Mouse (Mus musculus) neural tube, embryonic 13.5 days (tissue): ENCODE results near the gene Pak7. TPM values are rescaled to one million over a fixed set of nuclear protein-coding genes. Genes with fewer than 3 reads are reported as not detected.

Source experiments
- ATAC-seq: fragments of 200-750 bp; cut with Nextera tagmentation; 2 replicates; pipeline ENCODE4 v1.8.0; 2017; ENCODE audit warnings: low read depth, mild to moderate bottlenecking, moderate TSS enrichment, moderate library complexity
- H3K27ac ChIP-seq: fragments of 300-500 bp; sonication (generic); replicated peaks from 2 replicates; pipeline ENCODE4 v1.5.1; 2015; ENCODE audit warnings: moderate library complexity, mild to moderate bottlenecking, inconsistent platforms
- H3K27me3 ChIP-seq: fragments of 300-500 bp; sonication (generic); 2 replicates; pipeline ENCODE4 v1.6.1; 2015; ENCODE audit warnings: mild to moderate bottlenecking, inconsistent platforms
- H3K36me3 ChIP-seq: fragments of 300-500 bp; sonication (generic); 2 replicates; pipeline ENCODE4 v1.6.1; 2015; ENCODE audit warnings: mild to moderate bottlenecking, inconsistent platforms
- H3K4me1 ChIP-seq: fragments of 300-500 bp; sonication (generic); replicated peaks from 2 replicates; pipeline ENCODE4 v1.6.1; 2015; ENCODE audit warnings: inconsistent platforms
- H3K4me2 ChIP-seq: fragments of 300-500 bp; sonication (generic); 2 replicates; pipeline ENCODE4 v1.6.1; 2015; ENCODE audit warnings: inconsistent platforms, mild to moderate bottlenecking, moderate library complexity
- H3K4me3 ChIP-seq: fragments of 300-500 bp; sonication (generic); 2 replicates; pipeline ENCODE4 v1.5.1; 2015; ENCODE audit warnings: mild to moderate bottlenecking, inconsistent platforms
- H3K9ac ChIP-seq: fragments of 300-500 bp; sonication (generic); 2 replicates; pipeline ENCODE4 v1.6.1; 2015; ENCODE audit warnings: moderate library complexity, mild to moderate bottlenecking, inconsistent platforms
- H3K9me3 ChIP-seq: fragments of 300-500 bp; sonication (generic); 2 replicates; pipeline ENCODE4 v1.6.1; 2016; ENCODE audit warnings: inconsistent platforms
- WGBS: fragments of 180-500 bp; shearing (Covaris S2); methylation state at CpG from one replicate; pipeline ENCODE4 v1.1.7; 2015; 5-methylcytosine and 5-hydroxymethylcytosine counted together
- polyA plus RNA-seq: library from polyadenylated mRNA; unstranded; fragments of >200 nt; fragmentation: Nextera tagmentation; extraction: Ambion mirVana; gene quantifications from 2 replicates; pipeline ENCODE4 v1.2.1, GENCODE M21; 2015

The Pak7 gene
- polyA plus RNA-seq, 1 experiment from 2014 or later: 30.9 TPM

- H3K36me3 ChIP-seq: no peaks in the 10 kb centered on the region
- no peak overlapping the region for H3K27ac ChIP-seq
- 3% methylated on average over 6 of the region's 6 CpGs for WGBS
- H3K4me1 ChIP-seq: peaks cover 5% of the 10 kb centered on the region
- peak; percentile 94 for ATAC-seq
- no peaks in the 10 kb centered on the region for H3K9me3 ChIP-seq
- H3K4me3 ChIP-seq: no peak overlapping the region
- 0 out of 2 replicates have a peak, but pooled peaks cover 3% of the 10 kb centered on the region for H3K27me3 ChIP-seq
- H3K9ac ChIP-seq: no peak overlapping the region
- 0 out of 2 replicates have a peak overlapping the region, but pooled peaks have one; percentile 33 for H3K4me2 ChIP-seq
Observed at GRCm38 (mm10) chr2:136148999-136149398, 238.8 kb downstream of the Pak7 start.

GRCm38 (mm10) chr2:136140807-136141206 lies 247.0 kb downstream of the Pak7 start:
- Histone ChIP-seq H3K36me3 (no peaks in the 10 kb centered on the region), H3K27me3 (no peaks in the 10 kb centered on the region), H3K4me2 (no peak overlapping the region), H3K4me3 (no peak overlapping the region), H3K27ac (no peak overlapping the region), H3K9ac (no peak overlapping the region), H3K4me1 (peaks cover 14% of the 10 kb centered on the region; the same call in 1 of the 2 replicates), H3K9me3 (no peaks in the 10 kb centered on the region)
- no peak for ATAC-seq
- WGBS: 63% methylated on average over 2 of the region's 2 CpGs

- Histone ChIP-seq H3K4me3 (no peak overlapping the region), H3K4me1 (peaks cover 14% of the 10 kb centered on the region; the same call in 1 of the 2 replicates), H3K36me3 (no peaks in the 10 kb centered on the region), H3K27ac (peak overlapping the region; percentile 63; the same call in 1 of the 2 replicates), H3K4me2 (no peak overlapping the region), H3K9ac (no peak overlapping the region), H3K27me3 (no peaks in the 10 kb centered on the region), H3K9me3 (no peaks in the 10 kb centered on the region)
- WGBS: 61% methylated on average over 4 of the region's 4 CpGs
- ATAC-seq: peak; percentile 71
Observed at GRCm38 (mm10) chr2:136139159-136140069, 248.4 kb downstream of the Pak7 start.

- ATAC-seq: no peak
- no peaks in the 10 kb centered on the region for H3K27me3 ChIP-seq
- H3K36me3 ChIP-seq: no peaks in the 10 kb centered on the region
- H3K4me2 ChIP-seq: no peak overlapping the region
- H3K4me1 ChIP-seq: peaks cover 14% of the 10 kb centered on the region; the same call in 1 of the 2 replicates
- H3K9ac ChIP-seq: no peak overlapping the region
- no peaks in the 10 kb centered on the region for H3K9me3 ChIP-seq
- H3K4me3 ChIP-seq: no peak overlapping the region
- peak overlapping the region; percentile 63; the same call in 1 of the 2 replicates for H3K27ac ChIP-seq
Observed at GRCm38 (mm10) chr2:136138451-136138850, 249.3 kb downstream of the Pak7 start.

GRCm38 (mm10) chr2:136121867-136122266 lies 265.9 kb downstream of the Pak7 start:
- Histone ChIP-seq H3K9me3 (no peaks in the 10 kb centered on the region), H3K4me2 (peak overlapping the region; percentile 26), H3K27ac (peak overlapping the region; percentile 83), H3K9ac (no peak overlapping the region; the same call in 1 of the 2 replicates), H3K36me3 (no peaks in the 10 kb centered on the region), H3K4me1 (peaks cover 16% of the 10 kb centered on the region), H3K27me3 (no peaks in the 10 kb centered on the region), H3K4me3 (no peak overlapping the region)
- 1% methylated on average over 6 of the region's 6 CpGs for WGBS
- ATAC-seq: peak; percentile 87

GRCm38 (mm10) chr2:136118006-136118405 lies 269.8 kb downstream of the Pak7 start:
- no peaks in the 10 kb centered on the region for H3K27me3 ChIP-seq
- H3K4me1 ChIP-seq: peaks cover 27% of the 10 kb centered on the region
- ATAC-seq: no peak
- no peak overlapping the region for H3K4me2 ChIP-seq
- H3K36me3 ChIP-seq: no peaks in the 10 kb centered on the region
- no peak overlapping the region for H3K9ac ChIP-seq
- H3K4me3 ChIP-seq: no peak overlapping the region
- no peak overlapping the region for H3K27ac ChIP-seq
- no peaks in the 10 kb centered on the region for H3K9me3 ChIP-seq
- WGBS: 79% methylated on average over 2 of the region's 2 CpGs

GRCm38 (mm10) chr2:136113374-136113773 lies 274.4 kb downstream of the Pak7 start:
- peak overlapping the region; percentile 74 for H3K27ac ChIP-seq
- peaks cover 4% of the 10 kb centered on the region; the same call in 1 of the 2 replicates for H3K27me3 ChIP-seq
- H3K9ac ChIP-seq: no peak overlapping the region
- no peaks in the 10 kb centered on the region for H3K36me3 ChIP-seq
- no peak overlapping the region for H3K4me2 ChIP-seq
- ATAC-seq: no peak
- no peak overlapping the region for H3K4me3 ChIP-seq
- no peaks in the 10 kb centered on the region for H3K9me3 ChIP-seq
- H3K4me1 ChIP-seq: peaks cover 43% of the 10 kb centered on the region
- WGBS: 60% methylated on average over 6 of the region's 6 CpGs

GRCm38 (mm10) chr2:136109038-136109363 lies 278.8 kb downstream of the Pak7 start:
- Histone ChIP-seq H3K9ac (peak overlapping the region; percentile 66), H3K4me3 (peak overlapping the region; percentile 1; the same call in 1 of the 2 replicates), H3K36me3 (no peaks in the 10 kb centered on the region), H3K27me3 (peaks cover 4% of the 10 kb centered on the region; the same call in 1 of the 2 replicates), H3K4me1 (peaks cover 61% of the 10 kb centered on the region), H3K4me2 (peak overlapping the region; percentile 33), H3K9me3 (no peaks in the 10 kb centered on the region), H3K27ac (peak overlapping the region; percentile 97)
- 0% methylated on average over 2 of the region's 2 CpGs for WGBS
- ATAC-seq: peak; percentile 10; the same call in 1 of the 2 replicates

GRCm38 (mm10) chr2:136108124-136109037 lies 279.4 kb downstream of the Pak7 start:
- peak; percentile 95 for ATAC-seq
- H3K9ac ChIP-seq: peak overlapping the region; percentile 66
- peaks cover 56% of the 10 kb centered on the region for H3K4me1 ChIP-seq
- peak overlapping the region; percentile 97 for H3K27ac ChIP-seq
- peak overlapping the region; percentile 1; the same call in 1 of the 2 replicates for H3K4me3 ChIP-seq
- no peaks in the 10 kb centered on the region for H3K36me3 ChIP-seq
- H3K27me3 ChIP-seq: peaks cover 4% of the 10 kb centered on the region; the same call in 1 of the 2 replicates
- H3K9me3 ChIP-seq: no peaks in the 10 kb centered on the region
- 6% methylated on average over 6 of the region's 6 CpGs for WGBS
- H3K4me2 ChIP-seq: peak overlapping the region; percentile 33

GRCm38 (mm10) chr2:136107597-136107996 lies 280.2 kb downstream of the Pak7 start:
- Histone ChIP-seq H3K36me3 (no peaks in the 10 kb centered on the region), H3K27ac (peak overlapping the region; percentile 97), H3K9me3 (no peaks in the 10 kb centered on the region), H3K4me2 (peak overlapping the region; percentile 33), H3K27me3 (peaks cover 4% of the 10 kb centered on the region; the same call in 1 of the 2 replicates), H3K4me1 (peaks cover 53% of the 10 kb centered on the region), H3K9ac (no peak overlapping the region), H3K4me3 (no peak overlapping the region)
- peak; percentile 75 for ATAC-seq

GRCm38 (mm10) chr2:136097143-136097542 lies 290.6 kb downstream of the Pak7 start:
- Histone ChIP-seq H3K4me3 (no peak overlapping the region), H3K27me3 (no peaks in the 10 kb centered on the region), H3K36me3 (peaks cover 17% of the 10 kb centered on the region; the same call in 1 of the 2 replicates), H3K4me2 (no peak overlapping the region), H3K9ac (no peak overlapping the region), H3K9me3 (no peaks in the 10 kb centered on the region), H3K4me1 (no peaks in the 10 kb centered on the region; the same call in 1 of the 2 replicates), H3K27ac (no peak overlapping the region)
- ATAC-seq: no peak
- WGBS: 93% methylated on average over 3 of the region's 3 CpGs
